Mouse (Mus musculus) thymus, postnatal 10 days (tissue): ENCODE results near the gene Arf6.
A peak's percentile ranks its signal among the peaks of the same experiment; 100 is the strongest.
"Not testable (repeated sequence)": the region's sequence is repeated elsewhere in the genome, so short reads cannot be mapped to it uniquely, and the experiment has no call there.

Experiments used
- DNase-seq, 2 experiments: peaks; one replicate each; pipeline ENCODE4 v3.0.0; 2021; ENCODE audit warnings: low spot score in 2 of 2

Gene Arf6

GRCm38 (mm10) chr12:69371854-69372671, at the start of gene Arf6, which contains the start of gene Gm9887:
TSS of gene Arf6 (plus strand) at chr12:69372150.
TSS of gene Gm9887 (minus strand) at chr12:69372458.
- DNase-seq: peak; percentile 98 to 100

- DNase-seq: no peak
Measured at GRCm38 (mm10) chr12:69331187-69331586, 40.8 kb upstream of the Arf6 start.

GRCm38 (mm10) chr12:69332147-69332546, 39.8 kb upstream of the Arf6 start:
- no peak for DNase-seq

- DNase-seq: peak in 1 of 2 experiments; percentile 28
Measured at GRCm38 (mm10) chr12:69333547-69333946, 38.4 kb upstream of the Arf6 start.

GRCm38 (mm10) chr12:69349928-69350327, 22.0 kb upstream of the Arf6 start:
- DNase-seq: no peak

- DNase-seq: no peak
Measured at GRCm38 (mm10) chr12:69351685-69352084, 20.3 kb upstream of the Arf6 start.

GRCm38 (mm10) chr12:69356546-69357299, 15.2 kb upstream of the Arf6 start, which contains the start of gene Nemf:
TSS of gene Nemf (minus strand) at chr12:69357165.
- peak; percentile 69 to 80 for DNase-seq

GRCm38 (mm10) chr12:69357300-69357646, 14.7 kb upstream of the Arf6 start:
- no peak for DNase-seq

- DNase-seq: peak; percentile 16 to 61
Measured at GRCm38 (mm10) chr12:69360655-69360996, 11.3 kb upstream of the Arf6 start.

GRCm38 (mm10) chr12:69360997-69361899, 10.7 kb upstream of the Arf6 start:
- DNase-seq: peak; percentile 99 to 100

- DNase-seq: no peak
Measured at GRCm38 (mm10) chr12:69361919-69362318, 10.0 kb upstream of the Arf6 start.

- no peak for DNase-seq
Measured at GRCm38 (mm10) chr12:69362388-69362787, 9.6 kb upstream of the Arf6 start.

- DNase-seq: not testable (repeated sequence)
Measured at GRCm38 (mm10) chr12:69363110-69363509, 8.8 kb upstream of the Arf6 start.

GRCm38 (mm10) chr12:69363899-69364762, 7.8 kb upstream of the Arf6 start:
- peak; percentile 66 to 76 for DNase-seq

- DNase-seq: no peak
Measured at GRCm38 (mm10) chr12:69365757-69366156, 6.2 kb upstream of the Arf6 start.

- DNase-seq: no peak
Measured at GRCm38 (mm10) chr12:69366424-69366823, 5.5 kb upstream of the Arf6 start.

GRCm38 (mm10) chr12:69367557-69367956, 4.4 kb upstream of the Arf6 start:
- no peak for DNase-seq

- no peak for DNase-seq
Measured at GRCm38 (mm10) chr12:69370936-69371335, 1.0 kb upstream of the Arf6 start.

- DNase-seq: peak; percentile 76 to 77
Measured at GRCm38 (mm10) chr12:69371421-69371853, 513 bp upstream of the Arf6 start.

- DNase-seq: peak; percentile 30 to 37
Measured at GRCm38 (mm10) chr12:69372731-69373331, 881 bp downstream of the Arf6 start.
